Mouse (Mus musculus) heart, embryonic 16.5 days (tissue): Measurements from ENCODE around the gene Gm28729. TPM values are rescaled to one million over a fixed set of nuclear protein-coding genes. Genes with fewer than 3 reads are reported as not detected.

Source experiments
- ATAC-seq: fragments of 200-750 bp; cut with Nextera tagmentation; replicated peaks from 2 replicates; pipeline ENCODE4 v1.8.0; 2017; ENCODE audit warnings: moderate number of reproducible peaks; ENCODE audit not compliant: insufficient read depth, low FRiP score; ENCODE audit errors: extremely low read depth
- H3K27ac ChIP-seq: fragments of 300-500 bp; sonication (generic); 2 replicates; pipeline ENCODE4 v1.5.1; 2014; ENCODE audit warnings: mild to moderate bottlenecking, low read length, control low read depth, moderate library complexity
- H3K27me3 ChIP-seq: fragments of 300-500 bp; sonication (generic); 2 replicates; pipeline ENCODE4 v1.6.1; 2014; ENCODE audit warnings: low read length, mixed read lengths; ENCODE audit not compliant: control insufficient read depth, insufficient read depth
- H3K36me3 ChIP-seq: fragments of 300-500 bp; sonication (generic); 2 replicates; pipeline ENCODE4 v1.6.1; 2014; ENCODE audit not compliant: control insufficient read depth, insufficient read depth
- H3K4me1 ChIP-seq: fragments of 300-500 bp; sonication (generic); 2 replicates; pipeline ENCODE4 v1.6.1; 2014; ENCODE audit warnings: low read length, mixed read lengths; ENCODE audit not compliant: control insufficient read depth, insufficient read depth
- H3K4me2 ChIP-seq: fragments of 300-500 bp; sonication (generic); 2 replicates; pipeline ENCODE4 v1.6.1; 2014; ENCODE audit warnings: low read depth, mild to moderate bottlenecking, control low read depth, low read length
- H3K4me3 ChIP-seq: fragments of 300-500 bp; sonication (generic); 2 replicates; pipeline ENCODE4 v1.5.1; 2014; ENCODE audit warnings: mild to moderate bottlenecking, control low read depth, low read length
- H3K9ac ChIP-seq: fragments of 300-500 bp; sonication (generic); 2 replicates; pipeline ENCODE4 v1.6.1; 2014; ENCODE audit warnings: low read length, control low read depth
- H3K9me3 ChIP-seq: fragments of 300-500 bp; sonication (generic); replicated peaks from 2 replicates; pipeline ENCODE4 v1.6.1; 2016; ENCODE audit warnings: low read length; ENCODE audit not compliant: control insufficient read depth
- WGBS: fragments of 180-500 bp; shearing (Covaris S2); extraction: QIAGEN DNeasy Blood & Tissue Kit; methylation state at CpG from one replicate; pipeline ENCODE4 v1.1.7; 2014; 5-methylcytosine and 5-hydroxymethylcytosine counted together
- polyA plus RNA-seq: library from polyadenylated mRNA; unstranded; fragments of >200 nt; fragmentation: Nextera tagmentation; extraction: Ambion mirVana; gene quantifications from 2 replicates; pipeline ENCODE4 v1.2.1, GENCODE M21; 2015

Gene Gm28729
- 0.21 TPM in 1 of 2 replicates, not detected in the other for polyA plus RNA-seq

- no peak within 1 kb of the TSS for H3K27ac ChIP-seq
- H3K4me3 ChIP-seq: no peak within 1 kb of the TSS
- WGBS: 50% methylated on average over 12 of the region's 12 CpGs
- no peaks in the 10 kb centered on the region for H3K27me3 ChIP-seq
- no peaks in the 10 kb centered on the region for H3K36me3 ChIP-seq
- 0 out of 2 replicates have a peak, but pooled peaks have one; percentile 23 for ATAC-seq
- H3K9ac ChIP-seq: no peak within 1 kb of the TSS
- H3K4me2 ChIP-seq: no peak within 1 kb of the TSS
- no peaks in the 10 kb centered on the region for H3K4me1 ChIP-seq
- H3K9me3 ChIP-seq: no peaks in the 10 kb centered on the region
Measured at GRCm38 (mm10) chr9:96524972-96525506, at the start of gene Gm28729. Gm28729 (minus strand) TSS chr9:96525264.

DNA sequence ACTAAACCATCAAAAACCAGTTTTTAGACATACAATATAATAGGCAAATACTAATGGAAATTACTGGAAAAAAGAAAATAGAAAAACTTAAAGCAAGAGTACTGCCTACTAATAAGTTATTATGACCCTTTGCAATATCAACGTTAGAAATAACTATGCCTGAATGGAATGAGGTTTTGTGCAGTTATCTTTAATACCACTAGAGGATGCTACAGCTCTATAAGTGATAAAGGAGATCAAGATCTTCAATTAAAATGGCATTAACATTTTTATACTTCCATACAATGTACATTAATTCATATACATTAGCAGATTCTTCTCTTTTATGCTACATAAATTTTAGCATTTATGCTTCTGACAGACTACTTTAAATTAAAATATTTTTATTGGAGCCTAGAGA, 48.2 kb upstream of the Gm28729 start:
- Histone ChIP-seq H3K9ac (no peak overlapping the region), H3K4me1 (no peaks in the 10 kb centered on the region), H3K36me3 (peaks cover 9% of the 10 kb centered on the region), H3K4me3 (no peak overlapping the region), H3K27me3 (no peaks in the 10 kb centered on the region), H3K27ac (no peak overlapping the region), H3K4me2 (no peak overlapping the region), H3K9me3 (no peaks in the 10 kb centered on the region)
- WGBS: 7% methylated on average over 1 of the region's 1 CpGs
- no peak for ATAC-seq

GRCm38 (mm10) chr9:96572754-96573153, 47.7 kb upstream of the Gm28729 start:
- Histone ChIP-seq H3K4me1 (no peaks in the 10 kb centered on the region), H3K36me3 (peaks cover 9% of the 10 kb centered on the region), H3K4me2 (no peak overlapping the region), H3K9ac (no peak overlapping the region), H3K27ac (no peak overlapping the region), H3K9me3 (no peaks in the 10 kb centered on the region), H3K27me3 (no peaks in the 10 kb centered on the region), H3K4me3 (no peak overlapping the region)
- no peak for ATAC-seq
- WGBS: 85% methylated on average over 9 of the region's 9 CpGs

DNA sequence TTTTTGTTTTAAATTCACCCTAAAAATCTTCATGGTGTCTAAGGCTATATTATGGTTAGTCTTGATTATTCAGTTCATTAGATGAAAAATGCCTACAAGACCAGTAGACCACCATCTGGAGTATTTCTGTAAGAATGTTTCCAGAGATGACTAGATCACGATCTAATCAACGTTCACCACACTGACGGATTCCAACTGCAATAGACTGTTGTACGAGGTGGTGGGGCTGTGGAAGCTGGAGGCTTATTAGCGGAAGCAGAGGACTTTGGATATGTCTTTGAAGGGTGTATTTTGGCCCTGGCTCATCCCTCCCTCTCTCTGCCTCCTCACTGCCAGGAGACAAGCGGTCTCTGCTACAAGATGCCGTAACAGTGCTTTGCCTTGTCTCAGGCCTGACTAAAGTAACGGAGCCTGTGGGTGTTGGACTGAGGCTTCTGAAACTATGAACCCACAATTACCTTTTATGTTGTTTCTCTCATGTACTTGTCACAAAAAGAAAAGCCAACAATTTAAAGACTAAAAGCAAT, 41.5 kb upstream of the Gm28729 start:
- Histone ChIP-seq H3K36me3 (peaks cover 26% of the 10 kb centered on the region), H3K4me3 (no peak overlapping the region), H3K4me2 (no peak overlapping the region), H3K9me3 (no peaks in the 10 kb centered on the region), H3K4me1 (no peaks in the 10 kb centered on the region), H3K9ac (no peak overlapping the region), H3K27me3 (no peaks in the 10 kb centered on the region), H3K27ac (no peak overlapping the region)
- no peak for ATAC-seq
- WGBS: 83% methylated on average over 8 of the region's 8 CpGs

DNA sequence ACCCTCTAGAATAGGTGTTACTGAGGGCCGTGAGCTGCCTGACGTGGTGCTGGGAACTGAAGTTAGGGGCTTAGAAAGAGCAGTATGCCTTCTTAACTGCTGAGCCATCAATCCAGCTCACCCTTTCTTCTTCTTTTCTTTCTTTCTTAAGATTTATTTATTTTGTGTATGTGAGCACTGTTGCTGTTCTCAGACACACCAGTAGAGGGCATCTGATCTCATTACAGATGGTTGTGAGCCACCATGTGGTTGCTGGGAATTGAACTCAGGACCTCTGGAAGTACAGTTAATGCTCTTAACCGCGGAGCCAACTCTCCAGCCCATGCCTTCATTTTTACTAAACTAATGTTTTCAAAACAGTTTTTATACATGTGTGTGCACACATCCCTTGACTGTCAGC, 38.4 kb upstream of the Gm28729 start:
- Histone ChIP-seq H3K9ac (no peak overlapping the region), H3K36me3 (peaks cover 33% of the 10 kb centered on the region), H3K4me3 (no peak overlapping the region), H3K27me3 (no peaks in the 10 kb centered on the region), H3K27ac (no peak overlapping the region), H3K9me3 (no peaks in the 10 kb centered on the region), H3K4me1 (no peaks in the 10 kb centered on the region), H3K4me2 (no peak overlapping the region)
- no peak for ATAC-seq
- WGBS: 92% methylated on average over 4 of the region's 4 CpGs

DNA sequence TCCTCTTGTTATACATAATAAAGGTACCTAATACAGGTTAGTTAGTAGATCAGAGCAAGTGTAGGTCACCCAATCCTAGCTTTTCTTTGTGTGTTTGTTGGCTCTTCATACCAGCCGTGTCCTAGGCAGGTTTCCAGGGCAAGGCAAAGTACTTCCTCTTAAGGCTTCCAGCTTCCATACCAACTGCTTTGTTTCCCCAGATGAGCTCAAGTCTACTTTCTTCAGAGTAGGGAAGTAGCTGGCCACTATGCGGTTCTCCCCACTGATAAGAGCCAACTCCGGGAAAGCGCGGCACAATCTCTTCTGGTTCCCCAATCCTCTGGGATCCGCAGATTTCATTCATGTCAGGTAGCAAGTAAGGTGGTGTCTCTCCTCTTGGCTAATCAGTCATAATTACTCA, 34.1 kb upstream of the Gm28729 start:
- peaks cover 23% of the 10 kb centered on the region for H3K36me3 ChIP-seq
- H3K9ac ChIP-seq: no peak overlapping the region
- no peak overlapping the region for H3K4me2 ChIP-seq
- no peaks in the 10 kb centered on the region for H3K27me3 ChIP-seq
- H3K4me1 ChIP-seq: no peaks in the 10 kb centered on the region
- 85% methylated on average over 6 of the region's 6 CpGs for WGBS
- ATAC-seq: no peak
- H3K9me3 ChIP-seq: no peaks in the 10 kb centered on the region
- no peak overlapping the region for H3K4me3 ChIP-seq
- no peak overlapping the region for H3K27ac ChIP-seq

- Histone ChIP-seq H3K36me3 (peaks cover 18% of the 10 kb centered on the region), H3K4me3 (no peak overlapping the region), H3K27ac (no peak overlapping the region), H3K27me3 (no peaks in the 10 kb centered on the region), H3K4me1 (no peaks in the 10 kb centered on the region), H3K9me3 (no peaks in the 10 kb centered on the region), H3K4me2 (no peak overlapping the region), H3K9ac (no peak overlapping the region)
- WGBS: 43% methylated on average over 1 of the region's 1 CpGs
- ATAC-seq: no peak
Measured at GRCm38 (mm10) chr9:96558594-96558993, 33.5 kb upstream of the Gm28729 start.

DNA sequence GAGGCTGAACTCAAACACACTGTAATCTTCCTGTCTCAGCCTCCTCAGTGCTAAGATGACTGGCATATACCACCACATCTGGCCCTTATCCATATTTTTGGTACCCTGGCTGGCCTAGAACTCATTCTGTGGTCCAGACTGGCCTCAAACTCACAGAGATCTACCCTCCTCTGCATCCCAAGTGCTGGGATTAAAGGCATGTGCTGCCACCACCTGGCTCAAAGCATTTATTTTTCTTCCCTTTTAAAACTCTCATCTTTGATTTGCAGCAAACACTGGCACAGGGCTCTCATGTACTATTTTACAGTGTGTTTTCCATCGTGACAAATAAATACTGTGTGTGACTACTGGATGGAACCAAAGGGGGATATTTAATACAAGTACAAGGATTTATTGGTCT, 29.0 kb upstream of the Gm28729 start:
- 88% methylated on average over 1 of the region's 1 CpGs for WGBS
- Histone ChIP-seq H3K27ac (no peak overlapping the region), H3K4me2 (no peak overlapping the region), H3K9ac (no peak overlapping the region), H3K4me3 (no peak overlapping the region), H3K27me3 (no peaks in the 10 kb centered on the region), H3K9me3 (no peaks in the 10 kb centered on the region), H3K4me1 (no peaks in the 10 kb centered on the region), H3K36me3 (peaks cover 18% of the 10 kb centered on the region)
- ATAC-seq: no peak

DNA sequence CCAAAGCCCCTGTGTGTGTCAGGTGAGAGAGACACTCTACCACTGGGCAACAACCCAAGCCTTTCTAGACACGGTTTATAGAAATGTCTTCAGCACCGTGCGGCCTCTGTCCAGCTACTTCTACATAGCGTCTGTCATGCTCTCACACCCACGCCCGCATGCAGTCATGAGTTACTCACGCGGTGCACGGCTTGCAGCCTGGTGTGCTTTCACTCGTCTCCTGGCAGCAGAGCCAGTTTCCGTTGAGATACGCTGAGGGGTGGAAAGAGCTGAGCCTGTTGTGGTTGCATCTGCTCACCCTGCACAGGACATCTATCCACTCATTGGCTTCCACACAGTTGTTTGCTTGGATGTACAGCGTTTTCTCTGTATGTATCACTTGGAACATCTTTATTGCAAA, 20.3 kb upstream of the Gm28729 start:
- 84% methylated on average over 13 of the region's 13 CpGs for WGBS
- no peak for ATAC-seq

More for the DNA sequence above, 20.3 kb upstream of the Gm28729 start:
- no peak overlapping the region for H3K4me3 ChIP-seq
- peaks cover 16% of the 10 kb centered on the region for H3K36me3 ChIP-seq
- no peak overlapping the region for H3K9ac ChIP-seq
- no peak overlapping the region for H3K27ac ChIP-seq
- H3K27me3 ChIP-seq: no peaks in the 10 kb centered on the region
- H3K9me3 ChIP-seq: no peaks in the 10 kb centered on the region
- H3K4me1 ChIP-seq: no peaks in the 10 kb centered on the region
- no peak overlapping the region for H3K4me2 ChIP-seq
